Mouse (Mus musculus): Measurements from ENCODE around the gene Actr10.
A peak's percentile ranks its signal among the peaks of the same experiment; 100 is the strongest.

The Actr10 gene

GRCm38 (mm10) chr12:70937571-70938384 lies at the start of gene Actr10:
Gene Actr10, plus strand, starts transcription at chr12:70937857.
- peak; percentile 69 for DNase-seq (ENCODE audit: low spot score)

GRCm38 (mm10) chr12:70890405-70890804 lies 47.3 kb upstream of the Actr10 start:
- DNase-seq (ENCODE audit: low spot score), result no peak

- DNase-seq (ENCODE audit: low spot score), result no peak
Observed at GRCm38 (mm10) chr12:70890874-70891470, 46.7 kb upstream of the Actr10 start.

- no peak for DNase-seq (ENCODE audit: low spot score)
Observed at GRCm38 (mm10) chr12:70895275-70895674, 42.4 kb upstream of the Actr10 start.

- DNase-seq (ENCODE audit: low spot score), result no peak
Observed at GRCm38 (mm10) chr12:70896068-70896467, 41.6 kb upstream of the Actr10 start.

GRCm38 (mm10) chr12:70897434-70897833 lies 40.2 kb upstream of the Actr10 start:
- no peak for DNase-seq (ENCODE audit: low spot score)

- DNase-seq (ENCODE audit: low spot score), result no peak
Observed at GRCm38 (mm10) chr12:70898450-70898849, 39.2 kb upstream of the Actr10 start.

- DNase-seq (ENCODE audit: low spot score), result no peak
Observed at GRCm38 (mm10) chr12:70904471-70904870, 33.2 kb upstream of the Actr10 start.

GRCm38 (mm10) chr12:70906867-70907266 lies 30.8 kb upstream of the Actr10 start:
- DNase-seq (ENCODE audit: low spot score), result no peak

GRCm38 (mm10) chr12:70907651-70908050 lies 30.0 kb upstream of the Actr10 start:
- DNase-seq (ENCODE audit: low spot score), result no peak

GRCm38 (mm10) chr12:70908076-70908475 lies 29.6 kb upstream of the Actr10 start:
- no peak for DNase-seq (ENCODE audit: low spot score)

- peak; percentile 54 for DNase-seq (ENCODE audit: low spot score)
Observed at GRCm38 (mm10) chr12:70910241-70910720, 27.4 kb upstream of the Actr10 start.

GRCm38 (mm10) chr12:70911029-70911428 lies 26.6 kb upstream of the Actr10 start:
- peak; percentile 53 for DNase-seq (ENCODE audit: low spot score)

- DNase-seq (ENCODE audit: low spot score), result no peak
Observed at GRCm38 (mm10) chr12:70911676-70912379, 25.8 kb upstream of the Actr10 start.

GRCm38 (mm10) chr12:70913429-70913828 lies 24.2 kb upstream of the Actr10 start:
- DNase-seq (ENCODE audit: low spot score), result no peak

- no peak for DNase-seq (ENCODE audit: low spot score)
Observed at GRCm38 (mm10) chr12:70914387-70914786, 23.3 kb upstream of the Actr10 start.

GRCm38 (mm10) chr12:70929781-70930180 lies 7.9 kb upstream of the Actr10 start:
- no peak for DNase-seq (ENCODE audit: low spot score)

- DNase-seq (ENCODE audit: low spot score), result no peak
Observed at GRCm38 (mm10) chr12:70937150-70937549, 507 bp upstream of the Actr10 start.

GRCm38 (mm10) chr12:70940806-70941205 lies 3.1 kb downstream of the Actr10 start:
- DNase-seq (ENCODE audit: low spot score), result no peak

GRCm38 (mm10) chr12:70944181-70944580 lies 6.5 kb downstream of the Actr10 start:
- DNase-seq (ENCODE audit: low spot score), result no peak

- DNase-seq (ENCODE audit: low spot score), result no peak
Observed at GRCm38 (mm10) chr12:70946585-70947256, 9.1 kb downstream of the Actr10 start.

GRCm38 (mm10) chr12:70958640-70959039 lies 21.0 kb downstream of the Actr10 start:
- DNase-seq (ENCODE audit: low spot score), result no peak
